Mouse (Mus musculus): Measurements from ENCODE around the gene Smdt1.

GRCm38 (mm10) chr15:82347852-82348251 lies 9.1 kb downstream of the Smdt1 start:
- no peak for TF ChIP-seq CTCF (IDR thresholded peaks at IDR 0.05; ENCODE audit: low read depth, low read length)
- TF ChIP-seq POLR2A (IDR thresholded peaks at IDR 0.05; ENCODE audit: borderline replicate concordance, low read depth, low read length): no peak

Data from bone marrow macrophage, adult 2 months (primary cell).